Mouse (Mus musculus) kidney, embryonic 16.5 days (tissue): ENCODE measurements around the gene Efna2. TPM values are rescaled to one million over a fixed set of nuclear protein-coding genes. Genes with fewer than 3 reads are reported as not detected.
A peak's percentile ranks its signal among the peaks of the same experiment; 100 is the strongest.

ENCODE experiments used
- ATAC-seq: fragments of 200-750 bp; cut with Nextera tagmentation; 2 replicates; pipeline ENCODE4 v1.8.0; 2017; ENCODE audit warnings: moderate TSS enrichment; ENCODE audit not compliant: low FRiP score, low TSS enrichment
- H3K27ac ChIP-seq: fragments of 300-500 bp; sonication (generic); 2 replicates; pipeline ENCODE4 v1.5.1; 2014; ENCODE audit warnings: low read length
- H3K27me3 ChIP-seq: fragments of 300-500 bp; sonication (generic); 2 replicates; pipeline ENCODE4 v1.6.1; 2014; ENCODE audit warnings: low read length, control low read depth, mixed read lengths; ENCODE audit not compliant: insufficient read depth
- H3K36me3 ChIP-seq: fragments of 300-500 bp; sonication (generic); 2 replicates; pipeline ENCODE4 v1.6.1; 2014; ENCODE audit warnings: low read length, control low read depth, mixed read lengths; ENCODE audit not compliant: insufficient read depth
- H3K4me1 ChIP-seq: fragments of 300-500 bp; sonication (generic); 2 replicates; pipeline ENCODE4 v1.6.1; 2014; ENCODE audit warnings: low read length, control low read depth, mixed read lengths; ENCODE audit not compliant: insufficient read depth
- H3K4me2 ChIP-seq: fragments of 300-500 bp; sonication (generic); replicated peaks from 2 replicates; pipeline ENCODE4 v1.6.1; 2014; ENCODE audit warnings: low read depth, low read length
- H3K4me3 ChIP-seq: fragments of 300-500 bp; sonication (generic); 2 replicates; pipeline ENCODE4 v1.5.1; 2014; ENCODE audit warnings: mild to moderate bottlenecking, low read length
- H3K9ac ChIP-seq: fragments of 300-500 bp; sonication (generic); replicated peaks from 2 replicates; pipeline ENCODE4 v1.6.1; 2014; ENCODE audit warnings: low read length
- H3K9me3 ChIP-seq: fragments of 300-500 bp; sonication (generic); 2 replicates; pipeline ENCODE4 v1.6.1; 2016; ENCODE audit warnings: low read length, control low read depth
- WGBS: fragments of 180-500 bp; shearing (Covaris S2); extraction: QIAGEN DNeasy Blood & Tissue Kit; methylation state at CpG from one replicate; pipeline ENCODE4 v1.1.7; 2014; 5-methylcytosine and 5-hydroxymethylcytosine counted together
- polyA plus RNA-seq: library from polyadenylated mRNA; unstranded; fragments of >200 nt; fragmentation: Nextera tagmentation; extraction: Ambion mirVana; gene quantifications from 2 replicates; pipeline ENCODE4 v1.2.1, GENCODE M21; 2015

The Efna2 gene
- polyA plus RNA-seq, 1 experiment from 2014 or later = 11.0 TPM

DNA sequence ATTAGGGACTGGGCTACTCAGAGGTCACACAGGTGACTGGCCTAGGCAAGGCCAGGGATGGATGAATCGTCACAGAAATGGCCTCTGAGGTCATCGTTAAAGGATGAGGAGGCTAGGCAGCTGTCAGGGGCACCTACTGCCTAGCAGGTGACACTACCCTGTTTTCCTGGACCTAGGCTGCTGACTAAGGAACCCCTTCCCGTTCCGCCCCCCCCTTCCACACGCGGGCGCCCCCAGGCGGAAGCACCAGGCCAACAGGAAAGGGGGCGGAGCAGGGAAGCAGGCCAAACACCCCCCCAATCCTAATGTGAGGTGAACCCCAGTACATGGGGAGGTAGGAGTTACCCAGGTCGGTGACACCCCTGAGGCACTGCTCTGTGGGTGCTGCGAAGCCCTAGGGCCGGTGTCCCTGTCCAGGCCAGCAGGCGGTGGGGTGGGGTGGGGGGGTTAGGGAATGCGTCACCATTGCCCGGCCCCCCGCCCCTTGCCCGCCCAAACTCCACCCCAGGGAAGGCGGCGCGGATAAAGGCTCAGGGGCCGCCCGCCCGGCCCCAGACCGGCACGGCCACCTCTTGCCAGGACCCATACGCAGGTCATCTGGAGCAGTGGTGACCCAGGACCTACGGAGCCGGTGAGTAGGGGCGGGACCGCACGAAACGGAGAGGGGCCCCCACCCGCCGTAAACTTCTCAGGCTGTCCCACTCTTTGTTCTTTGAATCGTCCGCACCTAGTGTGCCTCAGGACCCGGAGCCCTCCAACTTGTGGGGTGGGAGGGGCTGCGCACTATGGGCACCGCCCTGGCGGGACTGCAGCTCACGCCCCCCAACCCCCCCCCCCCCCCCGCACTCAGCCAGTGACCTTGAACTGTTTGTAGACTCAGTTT, 31.3 kb upstream of the Efna2 start, which contains the start of gene Midn:
TSS of gene Midn (plus strand) at position 554 of the 883 bp plus-strand sequence.
- WGBS = 1% methylated on average over 35 of the region's 42 CpGs
- peak within 1 kb of the TSS; percentile 99 for H3K27ac ChIP-seq
- peaks cover 54% of the 10 kb centered on the region for H3K36me3 ChIP-seq
- H3K4me3 ChIP-seq = peak within 1 kb of the TSS; percentile 98
- no peaks in the 10 kb centered on the region for H3K9me3 ChIP-seq
- peak within 1 kb of the TSS; percentile 69 for H3K4me2 ChIP-seq
- H3K9ac ChIP-seq = peak within 1 kb of the TSS; percentile 97
- peak; percentile 46 for ATAC-seq
- H3K27me3 ChIP-seq = no peaks in the 10 kb centered on the region
- peaks cover 44% of the 10 kb centered on the region for H3K4me1 ChIP-seq

DNA sequence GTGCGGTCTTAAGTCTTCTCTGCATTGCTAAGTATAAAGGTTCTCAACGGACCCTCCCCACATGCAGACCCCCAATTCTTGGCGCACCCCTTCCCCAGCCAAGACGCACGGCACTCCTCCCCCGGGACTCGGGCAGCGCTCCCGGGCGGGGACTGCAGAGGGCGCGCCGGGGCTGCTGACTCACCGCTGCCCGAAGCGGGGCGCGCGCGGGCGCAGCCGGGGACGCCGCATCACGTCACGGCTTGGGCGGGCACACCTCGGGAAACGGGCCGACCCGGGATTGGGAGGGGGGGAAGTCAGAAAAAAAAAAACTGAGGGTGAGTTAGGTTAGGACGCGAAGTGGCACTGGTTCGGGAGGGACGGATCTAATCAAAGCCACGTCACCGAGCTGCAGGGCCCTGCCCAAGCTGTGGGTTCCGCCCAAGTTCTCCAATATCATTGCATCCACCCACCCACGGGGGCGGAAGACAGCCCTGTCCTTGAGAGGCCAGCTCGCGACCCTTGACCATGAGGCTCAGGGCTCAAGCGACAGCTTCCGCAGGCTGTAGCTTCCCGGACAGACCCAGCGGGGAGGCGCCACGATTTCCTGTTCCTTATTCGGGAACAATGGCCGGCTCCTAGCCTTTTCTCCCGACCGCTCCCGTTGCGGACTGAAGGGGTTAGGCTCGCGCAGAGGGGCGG, 30.5 kb upstream of the Efna2 start:
- Histone ChIP-seq H3K36me3 (peaks cover 58% of the 10 kb centered on the region), H3K4me1 (peaks cover 45% of the 10 kb centered on the region), H3K9me3 (no peaks in the 10 kb centered on the region), H3K27me3 (no peaks in the 10 kb centered on the region), H3K4me2 (peak overlapping the region; percentile 69), H3K4me3 (peak overlapping the region; percentile 98), H3K27ac (peak overlapping the region; percentile 99), H3K9ac (peak overlapping the region; percentile 97)
- peak; percentile 57 for ATAC-seq
- WGBS = under 1% methylated on average over 57 of the region's 57 CpGs

DNA sequence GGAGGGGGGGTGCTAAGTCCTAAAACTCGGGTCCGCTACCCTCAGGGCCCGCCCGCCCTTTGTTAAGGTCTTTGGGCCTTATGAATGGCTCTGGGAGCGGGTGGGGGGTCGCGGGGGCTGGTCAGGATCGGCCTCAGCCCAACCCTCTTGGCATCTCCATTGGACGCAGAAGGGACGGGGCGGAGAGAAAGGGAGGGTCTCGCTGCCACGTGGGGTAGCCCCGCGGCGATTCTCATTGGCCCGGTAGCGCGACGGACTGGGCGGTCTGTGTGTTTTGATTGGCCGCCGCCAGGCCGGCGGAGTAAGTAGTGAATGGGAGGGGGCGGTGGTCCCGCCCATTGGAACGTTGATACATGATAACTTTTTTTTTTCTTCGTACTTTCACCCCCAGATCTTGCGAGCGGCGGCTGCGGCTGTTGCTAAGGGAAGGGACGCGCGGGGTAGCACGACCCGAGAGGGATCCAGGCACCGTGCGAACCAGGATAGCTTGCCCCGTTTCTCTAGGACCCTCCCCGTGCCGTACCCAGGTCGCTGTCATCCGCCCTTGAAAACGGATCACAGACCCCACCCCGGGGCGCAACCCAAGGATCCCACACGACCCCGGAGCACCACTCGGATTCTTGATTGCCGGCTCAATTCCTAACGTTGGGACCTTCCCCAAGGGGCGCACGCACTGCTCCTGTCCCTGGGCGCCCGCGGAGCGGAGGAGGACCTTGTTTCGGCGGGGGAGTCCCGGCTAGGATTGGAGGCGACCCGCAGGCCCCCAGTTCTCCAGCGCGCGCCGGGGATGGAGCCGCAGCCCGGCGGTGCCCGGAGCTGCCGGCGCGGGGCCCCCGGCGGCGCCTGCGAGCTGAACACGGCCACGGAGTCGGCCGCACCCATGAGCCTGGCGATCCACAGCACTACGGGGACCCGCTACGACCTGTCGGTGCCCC, 29.7 kb upstream of the Efna2 start:
- Histone ChIP-seq H3K4me1 (peaks cover 54% of the 10 kb centered on the region), H3K36me3 (peaks cover 58% of the 10 kb centered on the region), H3K9me3 (no peaks in the 10 kb centered on the region), H3K9ac (peak overlapping the region; percentile 98), H3K4me3 (peak overlapping the region; percentile 98), H3K27me3 (no peaks in the 10 kb centered on the region), H3K27ac (peak overlapping the region; percentile 99), H3K4me2 (peak overlapping the region; percentile 93)
- WGBS = under 1% methylated on average over 88 of the region's 88 CpGs
- ATAC-seq = peak; percentile 77

DNA sequence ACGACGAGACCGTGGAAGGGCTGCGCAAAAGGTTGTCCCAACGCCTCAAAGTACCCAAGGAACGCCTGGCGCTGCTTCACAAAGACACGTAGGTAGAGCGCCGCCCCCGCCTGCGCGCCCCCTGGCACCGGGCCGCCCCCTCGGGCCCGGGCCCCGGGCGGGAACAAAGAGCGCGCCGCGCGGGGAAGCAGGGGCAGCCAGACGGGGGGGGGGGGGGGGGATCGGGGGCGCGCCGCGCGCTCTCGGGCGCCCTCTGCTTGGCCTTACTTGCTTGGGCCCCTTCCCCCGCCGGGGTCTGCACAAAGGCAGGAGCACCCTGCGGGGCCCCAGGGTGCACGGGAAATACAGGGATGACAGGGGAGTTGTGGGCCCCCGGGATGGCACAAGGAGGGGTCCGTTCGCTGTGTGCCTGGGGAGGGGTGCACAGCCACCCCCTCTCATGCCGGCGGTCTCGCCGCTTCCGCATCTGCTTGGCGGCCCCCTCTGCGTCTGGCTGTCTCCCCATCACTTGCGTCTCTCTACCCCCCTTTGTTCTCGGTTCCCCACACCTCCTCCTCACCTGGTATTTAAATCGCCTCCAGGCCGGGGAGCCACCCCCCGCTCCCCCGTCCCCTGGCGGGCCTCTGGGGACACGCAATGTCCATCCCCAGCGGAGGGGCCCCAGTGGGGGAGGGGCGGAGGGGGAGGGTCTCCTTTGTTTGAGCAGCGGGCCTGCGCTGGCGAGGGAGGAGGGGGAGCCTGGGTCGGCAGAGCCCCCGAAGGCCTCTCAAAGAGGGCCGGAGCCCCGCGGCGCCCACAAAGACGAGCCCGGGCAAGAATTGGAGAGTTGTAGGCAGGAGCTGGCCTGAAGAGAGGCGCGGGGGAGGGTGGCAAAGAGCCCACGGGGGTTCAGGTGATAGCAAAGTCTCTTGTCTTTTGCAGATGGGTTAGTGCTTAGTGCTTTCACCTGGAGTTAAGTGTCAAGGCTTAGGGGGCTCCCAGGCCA, 28.8 kb upstream of the Efna2 start:
- Histone ChIP-seq H3K9me3 (no peaks in the 10 kb centered on the region), H3K27me3 (no peaks in the 10 kb centered on the region), H3K36me3 (peaks cover 58% of the 10 kb centered on the region), H3K4me2 (peak overlapping the region; percentile 93), H3K4me3 (peak overlapping the region; percentile 98), H3K27ac (peak overlapping the region; percentile 99), H3K4me1 (peaks cover 63% of the 10 kb centered on the region), H3K9ac (peak overlapping the region; percentile 98)
- no peak for ATAC-seq
- under 1% methylated on average over 45 of the region's 71 CpGs for WGBS

DNA sequence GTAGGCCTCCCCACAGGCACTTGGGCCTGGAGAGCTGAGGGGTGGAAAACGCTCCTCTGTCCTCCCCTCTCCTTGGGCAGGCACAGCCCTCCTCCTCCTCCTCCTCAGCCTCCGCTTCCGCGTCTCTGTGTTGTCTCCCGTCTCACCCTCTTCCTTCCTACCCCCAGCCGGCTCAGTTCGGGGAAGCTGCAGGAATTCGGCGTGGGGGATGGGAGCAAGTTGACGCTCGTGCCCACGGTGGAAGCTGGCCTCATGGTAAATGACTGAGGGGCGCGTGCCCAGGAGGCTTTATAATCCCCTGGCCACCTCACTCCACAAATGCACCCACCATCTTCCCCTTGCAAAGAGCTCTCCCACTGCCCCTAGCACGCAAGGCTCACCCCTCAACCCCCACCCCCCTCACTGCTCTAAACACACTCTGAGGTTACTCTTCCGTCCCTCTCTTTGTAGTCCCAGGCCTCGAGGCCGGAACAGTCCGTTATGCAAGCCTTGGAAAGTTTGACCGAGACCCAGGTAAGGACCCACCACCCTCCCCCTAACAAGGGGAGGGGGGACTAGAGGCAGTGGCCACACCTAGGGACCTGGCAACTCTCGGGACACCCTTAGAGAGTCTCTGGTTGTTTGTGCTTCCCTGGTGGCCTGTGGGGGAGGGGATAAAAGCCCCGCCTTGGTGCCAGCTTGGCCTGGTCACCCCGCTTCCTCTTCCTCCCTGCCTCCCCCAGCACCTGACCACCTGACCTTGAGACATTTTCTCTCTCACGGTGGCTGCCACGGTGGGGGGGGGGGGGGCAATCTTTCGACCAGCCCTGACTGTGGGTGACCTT, 27.9 kb upstream of the Efna2 start:
- Histone ChIP-seq H3K4me2 (peak overlapping the region; percentile 93), H3K27me3 (no peaks in the 10 kb centered on the region), H3K27ac (peak overlapping the region; percentile 99), H3K4me3 (peak overlapping the region; percentile 98), H3K36me3 (peaks cover 59% of the 10 kb centered on the region), H3K4me1 (peaks cover 64% of the 10 kb centered on the region), H3K9me3 (no peaks in the 10 kb centered on the region), H3K9ac (peak overlapping the region; percentile 98)
- WGBS = 2% methylated on average over 25 of the region's 26 CpGs
- no peak for ATAC-seq

DNA sequence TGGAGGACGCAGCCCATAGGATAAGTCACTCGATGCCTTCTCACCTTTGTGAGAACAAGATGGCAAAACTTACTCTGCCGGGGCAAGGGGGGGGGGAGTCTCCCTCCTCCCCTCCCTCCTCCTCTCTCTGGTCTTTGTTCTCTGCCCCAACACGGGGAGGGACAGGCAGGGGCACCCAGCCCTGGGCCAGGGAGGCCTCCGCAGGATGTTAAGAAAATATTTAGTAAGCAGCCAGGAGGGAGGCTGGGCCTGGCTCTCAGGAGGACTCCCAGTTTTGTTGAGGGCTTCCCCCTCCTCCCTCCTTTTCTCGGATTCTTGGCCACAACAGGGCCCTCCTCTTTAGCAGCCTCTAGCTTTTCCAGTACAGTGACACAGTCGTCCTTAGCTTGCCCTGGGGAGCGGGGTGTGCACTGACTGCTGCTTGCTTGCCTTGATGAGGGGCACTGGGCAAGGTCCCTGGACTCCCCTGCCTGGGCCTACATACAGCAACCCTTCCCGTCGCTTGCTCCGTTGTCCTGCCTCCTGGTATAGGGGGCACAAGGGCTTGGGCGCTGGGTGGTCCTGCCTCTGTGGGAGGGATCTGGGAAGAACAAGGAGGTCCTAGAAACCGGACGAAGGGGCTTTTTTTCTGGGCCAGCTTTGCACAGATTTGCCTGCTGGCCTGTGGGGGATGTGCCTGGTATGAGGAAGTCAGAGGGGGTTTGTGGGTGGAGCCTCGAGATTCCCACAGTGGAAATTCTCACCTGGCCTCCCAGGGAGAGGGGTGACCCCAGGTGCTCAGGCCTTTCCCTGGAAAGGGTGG, 27.0 kb upstream of the Efna2 start:
- Histone ChIP-seq H3K27me3 (no peaks in the 10 kb centered on the region), H3K36me3 (peaks cover 63% of the 10 kb centered on the region), H3K27ac (peak overlapping the region; percentile 99), H3K9ac (peak overlapping the region; percentile 98), H3K9me3 (no peaks in the 10 kb centered on the region), H3K4me2 (peak overlapping the region; percentile 93), H3K4me3 (peak overlapping the region; percentile 98), H3K4me1 (peaks cover 64% of the 10 kb centered on the region)
- ATAC-seq = peak; percentile 1
- WGBS = under 1% methylated on average over 15 of the region's 15 CpGs

DNA sequence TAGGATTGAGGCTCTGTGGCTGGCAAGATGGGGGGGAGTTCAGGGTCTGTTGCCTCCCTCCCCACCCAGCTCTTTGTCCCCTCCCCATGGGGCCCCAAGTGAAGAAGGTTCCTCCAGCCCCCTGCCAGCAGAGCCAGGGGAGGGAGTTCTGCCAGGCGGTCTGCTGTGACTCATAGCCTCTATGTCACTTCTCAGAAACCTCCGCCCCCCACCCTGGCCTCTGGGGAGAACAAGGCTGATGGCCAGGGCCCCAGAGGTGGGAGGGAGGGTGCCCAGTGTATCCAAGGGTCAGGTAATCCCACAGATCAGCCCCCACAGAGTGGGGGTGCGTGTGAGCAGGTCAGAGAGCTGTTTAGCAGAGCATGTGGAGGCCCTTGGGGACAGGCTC, 26.4 kb upstream of the Efna2 start:
- peak overlapping the region; percentile 98 for H3K4me3 ChIP-seq
- H3K9ac ChIP-seq = peak overlapping the region; percentile 98
- H3K36me3 ChIP-seq = peaks cover 67% of the 10 kb centered on the region
- no peaks in the 10 kb centered on the region for H3K9me3 ChIP-seq
- H3K4me1 ChIP-seq = peaks cover 64% of the 10 kb centered on the region
- no peak for ATAC-seq
- H3K27me3 ChIP-seq = no peaks in the 10 kb centered on the region
- WGBS = 11% methylated on average over 3 of the region's 3 CpGs
- peak overlapping the region; percentile 93 for H3K4me2 ChIP-seq
- peak overlapping the region; percentile 99 for H3K27ac ChIP-seq
